Mouse (Mus musculus): Measurements from ENCODE around the gene Fam89a. TPM values are rescaled to one million over a fixed set of nuclear protein-coding genes. Genes with fewer than 3 reads are reported as not detected.

Gene Fam89a
- polyA plus RNA-seq, 1 experiment, result 1.7 TPM

DNA sequence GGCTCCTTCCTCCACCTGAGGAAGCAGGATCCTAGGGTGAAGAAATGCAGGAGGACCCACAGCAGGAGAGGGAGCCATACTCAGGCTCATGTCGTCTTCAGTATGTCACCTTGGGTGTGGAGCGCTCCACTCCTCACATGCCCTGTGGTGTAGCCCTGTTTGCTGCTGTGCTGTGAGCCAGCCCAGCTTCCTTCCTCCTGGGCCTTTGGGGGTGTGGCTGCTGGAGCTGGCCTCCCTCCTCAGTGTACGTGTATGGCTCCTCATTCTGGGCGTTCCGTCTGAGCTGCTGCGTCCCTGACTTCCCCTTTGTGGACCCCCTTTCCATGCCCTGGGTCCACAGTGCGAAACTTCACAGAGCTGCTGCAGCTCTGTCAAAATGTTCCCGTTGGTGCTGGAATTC is 18.8 kb downstream of the Fam89a start:
- no peak overlapping the region for H3K27ac ChIP-seq (ENCODE audit: insufficient read depth, low read depth, low read length)
- 85% methylated on average over 8 of the region's 8 CpGs for WGBS
- no peak overlapping the region for H3K4me3 ChIP-seq (ENCODE audit: low read depth, low read length)
- H3K27me3 ChIP-seq (ENCODE audit: control insufficient read depth, insufficient read depth, low read length), result no peaks in the 10 kb centered on the region
- peaks cover 40% of the 10 kb centered on the region for H3K36me3 ChIP-seq (ENCODE audit: control insufficient read depth, insufficient read depth, low read length)
- H3K4me1 ChIP-seq (ENCODE audit: control insufficient read depth, insufficient read depth, insufficient read length, low read length), result no peaks in the 10 kb centered on the region
- no peak for TF ChIP-seq CTCF (IDR thresholded peaks at IDR 0.05; ENCODE audit: extremely low read depth, insufficient read length, insufficient replicate concordance, low read depth, low read length)
- no peak for TF ChIP-seq POLR2A (IDR thresholded peaks at IDR 0.05; ENCODE audit: low read depth, low read length)

- WGBS, result 86% methylated on average over 7 of the region's 7 CpGs
Observed at GRCm38 (mm10) chr8:124724301-124724700, 27.3 kb downstream of the Fam89a start.

DNA sequence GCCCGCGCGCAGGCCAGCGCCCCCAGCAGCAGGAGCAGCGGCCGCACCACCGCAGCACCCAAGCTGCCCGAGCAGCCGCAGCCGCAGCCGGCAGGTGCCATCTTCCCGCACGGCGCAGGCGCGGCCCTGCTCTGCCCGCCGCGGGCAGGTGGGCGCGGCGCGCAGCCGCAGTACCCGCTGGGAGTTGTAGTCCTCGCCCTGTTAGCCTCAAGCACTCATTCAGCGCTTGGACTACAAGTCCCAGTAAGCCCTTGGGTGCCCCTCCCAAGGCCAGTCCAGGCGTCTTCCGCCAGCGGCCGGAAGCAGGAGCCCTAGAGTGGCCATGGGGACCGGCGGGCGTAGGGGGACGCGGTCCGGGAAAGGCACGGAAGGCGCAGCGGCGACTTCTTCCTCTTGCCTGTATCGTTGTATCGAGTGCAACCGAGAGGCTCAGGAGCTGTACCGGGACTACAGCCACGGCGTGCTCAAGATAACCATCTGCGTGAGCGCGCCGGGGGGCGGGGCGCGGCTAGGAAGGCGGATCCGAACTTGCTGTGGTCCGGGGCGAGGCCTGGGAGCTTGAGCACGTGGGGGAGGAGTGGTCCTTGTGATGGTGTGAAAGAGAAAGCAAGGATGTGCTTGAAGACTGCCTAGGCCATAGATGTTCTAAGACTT is 29.6 kb downstream of the Fam89a start, which contains the start of the genes Ttc13 and Arv1:
Ttc13 (minus strand) TSS at position 122 of the 654 bp plus-strand sequence.
Arv1 (plus strand) TSS at position 278 of the 654 bp plus-strand sequence.
- Histone ChIP-seq H3K4me1 (ENCODE audit: control insufficient read depth, insufficient read depth, insufficient read length, low read length) (peaks cover 8% of the 10 kb centered on the region; the same call in 1 of the 2 replicates), H3K4me3 (ENCODE audit: low read depth, low read length) (peak within 1 kb of the TSS; percentile 82), H3K27ac (ENCODE audit: insufficient read depth, low read depth, low read length) (peak within 1 kb of the TSS; percentile 72; the same call in 1 of the 2 replicates), H3K27me3 (ENCODE audit: control insufficient read depth, insufficient read depth, low read length) (no peaks in the 10 kb centered on the region), H3K36me3 (ENCODE audit: control insufficient read depth, insufficient read depth, low read length) (0 out of 2 replicates have a peak, but pooled peaks cover 3% of the 10 kb centered on the region)
- TF ChIP-seq CTCF (IDR thresholded peaks at IDR 0.05; ENCODE audit: extremely low read depth, insufficient read length, insufficient replicate concordance, low read depth, low read length), result no peak
- peak; percentile 46; the same call in 1 of the 2 replicates for TF ChIP-seq POLR2A (IDR thresholded peaks at IDR 0.05; ENCODE audit: low read depth, low read length)
- WGBS, result 2% methylated on average over 58 of the region's 59 CpGs

More at GRCm38 (mm10) chr8:124724301-124724700, 27.3 kb downstream of the Fam89a start:
- no peaks in the 10 kb centered on the region for H3K27me3 ChIP-seq (ENCODE audit: control insufficient read depth, insufficient read depth, low read length)
- TF ChIP-seq POLR2A (IDR thresholded peaks at IDR 0.05; ENCODE audit: low read depth, low read length), result no peak
- no peak for TF ChIP-seq CTCF (IDR thresholded peaks at IDR 0.05; ENCODE audit: extremely low read depth, insufficient read length, insufficient replicate concordance, low read depth, low read length)
- H3K36me3 ChIP-seq (ENCODE audit: control insufficient read depth, insufficient read depth, low read length), result peaks cover 12% of the 10 kb centered on the region
- H3K4me1 ChIP-seq (ENCODE audit: control insufficient read depth, insufficient read depth, insufficient read length, low read length), result peaks cover 8% of the 10 kb centered on the region; the same call in 1 of the 2 replicates
- no peak overlapping the region for H3K27ac ChIP-seq (ENCODE audit: insufficient read depth, low read depth, low read length)
- H3K4me3 ChIP-seq (ENCODE audit: low read depth, low read length), result no peak overlapping the region

- TF ChIP-seq CTCF (IDR thresholded peaks at IDR 0.05; ENCODE audit: extremely low read depth, insufficient read length, insufficient replicate concordance, low read depth, low read length), result no peak
- TF ChIP-seq POLR2A (IDR thresholded peaks at IDR 0.05; ENCODE audit: low read depth, low read length), result no peak
- 2% methylated on average over 31 of the region's 31 CpGs for WGBS
- Histone ChIP-seq H3K4me1 (ENCODE audit: control insufficient read depth, insufficient read depth, insufficient read length, low read length) (peaks cover 8% of the 10 kb centered on the region; the same call in 1 of the 2 replicates), H3K27me3 (ENCODE audit: control insufficient read depth, insufficient read depth, low read length) (no peaks in the 10 kb centered on the region), H3K36me3 (ENCODE audit: control insufficient read depth, insufficient read depth, low read length) (no peaks in the 10 kb centered on the region), H3K27ac (ENCODE audit: insufficient read depth, low read depth, low read length) (no peak overlapping the region), H3K4me3 (ENCODE audit: low read depth, low read length) (peak overlapping the region; percentile 82)
Observed at GRCm38 (mm10) chr8:124720938-124721861, 30.4 kb downstream of the Fam89a start.

DNA sequence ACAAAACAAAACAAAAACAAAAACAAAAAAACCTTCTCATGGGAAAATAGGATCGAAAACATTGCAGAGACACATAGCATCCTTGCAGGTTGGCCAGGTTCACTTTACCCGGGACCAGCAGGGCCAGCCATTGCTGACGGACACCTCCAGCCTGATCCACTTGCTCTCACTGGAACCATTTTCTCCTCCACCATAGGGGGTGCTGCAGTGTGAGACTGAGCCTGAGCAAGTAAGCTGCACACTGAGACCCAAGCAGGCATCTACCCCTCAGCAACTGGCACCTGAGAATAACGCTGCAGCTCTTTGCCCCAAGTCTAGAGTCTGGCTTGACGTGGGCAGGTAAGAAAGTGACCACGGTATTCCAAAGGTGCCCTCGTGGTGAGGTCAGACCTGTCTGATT is 31.5 kb downstream of the Fam89a start:
- Histone ChIP-seq H3K27me3 (ENCODE audit: control insufficient read depth, insufficient read depth, low read length) (no peaks in the 10 kb centered on the region), H3K27ac (ENCODE audit: insufficient read depth, low read depth, low read length) (no peak overlapping the region), H3K4me1 (ENCODE audit: control insufficient read depth, insufficient read depth, insufficient read length, low read length) (peaks cover 8% of the 10 kb centered on the region; the same call in 1 of the 2 replicates), H3K36me3 (ENCODE audit: control insufficient read depth, insufficient read depth, low read length) (no peaks in the 10 kb centered on the region), H3K4me3 (ENCODE audit: low read depth, low read length) (no peak overlapping the region)
- TF ChIP-seq POLR2A (IDR thresholded peaks at IDR 0.05; ENCODE audit: low read depth, low read length), result no peak
- no peak for TF ChIP-seq CTCF (IDR thresholded peaks at IDR 0.05; ENCODE audit: extremely low read depth, insufficient read length, insufficient replicate concordance, low read depth, low read length)
- WGBS, result 82% methylated on average over 7 of the region's 7 CpGs

DNA sequence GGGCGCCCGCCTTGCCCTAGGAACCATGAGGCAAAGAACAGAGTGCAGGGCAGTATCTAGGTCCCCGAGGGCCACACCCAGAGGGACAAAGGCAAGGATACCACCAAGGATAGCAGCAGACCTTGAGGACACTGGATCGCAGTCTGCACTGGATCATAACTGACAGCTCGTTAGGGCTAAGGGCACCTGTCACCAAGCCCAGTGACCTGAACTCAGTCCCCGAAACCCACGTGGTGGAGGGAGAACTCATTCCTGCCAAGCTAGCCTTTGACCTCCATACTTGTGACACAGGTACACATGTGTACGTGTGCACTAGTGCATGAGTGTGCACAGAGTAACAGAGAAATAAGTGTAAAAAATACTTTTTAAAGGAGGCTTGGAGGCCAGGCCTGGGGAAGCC is 35.9 kb downstream of the Fam89a start:
- 63% methylated on average over 8 of the region's 8 CpGs for WGBS
- TF ChIP-seq POLR2A (IDR thresholded peaks at IDR 0.05; ENCODE audit: low read depth, low read length) (no peak), CTCF (IDR thresholded peaks at IDR 0.05; ENCODE audit: extremely low read depth, insufficient read length, insufficient replicate concordance, low read depth, low read length) (no peak)
- Histone ChIP-seq H3K36me3 (ENCODE audit: control insufficient read depth, insufficient read depth, low read length) (peaks cover 17% of the 10 kb centered on the region), H3K4me1 (ENCODE audit: control insufficient read depth, insufficient read depth, insufficient read length, low read length) (peaks cover 6% of the 10 kb centered on the region; the same call in 1 of the 2 replicates), H3K27me3 (ENCODE audit: control insufficient read depth, insufficient read depth, low read length) (no peaks in the 10 kb centered on the region), H3K4me3 (ENCODE audit: low read depth, low read length) (no peak overlapping the region), H3K27ac (ENCODE audit: insufficient read depth, low read depth, low read length) (no peak overlapping the region)
